Mouse (Mus musculus) liver, embryonic 12.5 days (tissue): ENCODE data around the gene 4932438H23Rik. TPM values are rescaled to one million over a fixed set of nuclear protein-coding genes. Genes with fewer than 3 reads are reported as not detected.
A peak's percentile ranks its signal among the peaks of the same experiment; 100 is the strongest.
"Not testable (repeated sequence)": the region's sequence is repeated elsewhere in the genome, so short reads cannot be mapped to it uniquely, and the experiment has no call there.

Experiments
- ATAC-seq: fragments of 200-750 bp; cut with Nextera tagmentation; 2 replicates; pipeline ENCODE4 v1.8.0; 2017; ENCODE audit warnings: moderate number of reproducible peaks, mild to moderate bottlenecking, moderate library complexity
- H3K27ac ChIP-seq: fragments of 300-500 bp; sonication (generic); 2 replicates; pipeline ENCODE4 v1.5.1; 2016; ENCODE audit warnings: mild to moderate bottlenecking
- H3K27me3 ChIP-seq: fragments of 300-500 bp; sonication (generic); replicated peaks from 2 replicates; pipeline ENCODE4 v1.6.1; 2016; ENCODE audit warnings: mild to moderate bottlenecking, moderate library complexity
- H3K36me3 ChIP-seq: fragments of 300-500 bp; sonication (generic); 2 replicates; pipeline ENCODE4 v1.6.1; 2016; ENCODE audit warnings: mild to moderate bottlenecking, moderate library complexity
- H3K4me1 ChIP-seq: fragments of 300-500 bp; sonication (generic); 2 replicates; pipeline ENCODE4 v1.6.1; 2016
- H3K4me2 ChIP-seq: fragments of 300-500 bp; sonication (generic); 2 replicates; pipeline ENCODE4 v1.6.1; 2016; ENCODE audit warnings: mild to moderate bottlenecking, moderate library complexity
- H3K4me3 ChIP-seq: fragments of 300-500 bp; sonication (generic); 2 replicates; pipeline ENCODE4 v1.5.1; 2016; ENCODE audit warnings: mild to moderate bottlenecking, moderate library complexity
- H3K9ac ChIP-seq: fragments of 300-500 bp; sonication (generic); 2 replicates; pipeline ENCODE4 v1.6.1; 2016; ENCODE audit warnings: mild to moderate bottlenecking, moderate library complexity
- H3K9me3 ChIP-seq: fragments of 300-500 bp; sonication (generic); replicated peaks from 2 replicates; pipeline ENCODE4 v1.6.1; 2016; ENCODE audit warnings: mild to moderate bottlenecking, moderate library complexity
- WGBS: fragments of 180-500 bp; shearing (Covaris S2); methylation state at CpG from one replicate; pipeline ENCODE4 v1.1.7; 2016; ENCODE audit not compliant: insufficient replicate concordance; 5-methylcytosine and 5-hydroxymethylcytosine counted together
- polyA plus RNA-seq: library from polyadenylated mRNA; unstranded; fragments of >200 nt; fragmentation: Nextera tagmentation; extraction: Ambion mirVana; gene quantifications from 2 replicates; pipeline ENCODE4 v1.2.1, GENCODE M21; 2016

The 4932438H23Rik gene
- polyA plus RNA-seq, 1 experiment from 2014 or later: not detected

DNA sequence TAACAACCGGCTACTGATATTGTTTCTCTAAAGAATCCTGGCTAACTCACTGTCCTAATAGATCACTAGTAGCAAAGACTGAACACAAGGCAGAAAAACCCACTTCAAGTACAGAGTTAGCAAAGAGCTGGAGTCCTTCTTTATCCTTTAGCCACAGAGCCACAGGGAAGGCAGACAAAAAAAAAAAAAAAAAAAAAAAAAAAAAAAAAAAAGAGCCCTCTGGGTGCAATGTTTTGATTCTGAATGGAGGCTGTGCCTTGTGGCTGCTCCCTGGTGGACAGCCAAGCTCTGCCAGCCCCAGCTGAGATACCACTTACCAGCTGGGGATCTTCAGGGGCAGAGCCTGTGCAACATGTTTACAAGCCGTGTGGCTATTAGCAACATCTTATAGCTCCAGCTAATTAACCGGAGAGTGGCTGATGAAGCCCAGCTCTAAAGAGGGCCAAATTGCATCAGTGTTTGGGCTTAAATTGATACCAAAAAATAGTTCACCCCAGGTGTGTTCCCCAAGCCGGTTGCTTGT is 2.1 kb upstream of the 4932438H23Rik start:
- Histone ChIP-seq H3K9me3 (no peaks in the 10 kb centered on the region), H3K4me2 (no peak overlapping the region), H3K36me3 (no peaks in the 10 kb centered on the region), H3K27ac (no peak overlapping the region), H3K4me1 (no peaks in the 10 kb centered on the region), H3K9ac (no peak overlapping the region), H3K4me3 (no peak overlapping the region), H3K27me3 (peaks cover 24% of the 10 kb centered on the region)
- no peak for ATAC-seq
- WGBS: 82% methylated on average over 4 of the region's 4 CpGs

DNA sequence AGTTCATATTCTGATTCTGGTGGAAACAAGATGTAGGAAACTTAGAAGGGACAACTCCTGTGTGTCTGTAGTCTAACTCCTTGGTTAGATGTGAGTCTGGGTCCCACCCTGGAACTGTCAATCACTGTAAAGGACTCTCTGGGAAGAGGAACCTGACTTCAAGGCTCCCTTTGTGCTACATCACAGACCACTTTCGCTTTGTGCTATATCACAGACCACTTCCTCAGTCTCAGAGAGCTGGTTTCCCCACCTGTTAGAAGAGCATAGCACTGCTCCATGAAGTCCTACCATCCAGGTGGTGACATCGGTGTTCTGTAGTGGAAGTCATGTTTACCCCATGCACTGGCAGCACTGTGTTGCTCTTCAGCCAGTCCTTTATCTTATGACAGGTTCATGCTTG is 1.1 kb upstream of the 4932438H23Rik start:
- Histone ChIP-seq H3K4me2 (no peak overlapping the region), H3K9ac (no peak overlapping the region), H3K27me3 (peaks cover 20% of the 10 kb centered on the region), H3K4me1 (peaks cover 5% of the 10 kb centered on the region; the same call in 1 of the 2 replicates), H3K36me3 (no peaks in the 10 kb centered on the region), H3K27ac (no peak overlapping the region), H3K4me3 (no peak overlapping the region), H3K9me3 (no peaks in the 10 kb centered on the region)
- no peak for ATAC-seq
- WGBS: 48% methylated on average over 2 of the region's 2 CpGs

DNA sequence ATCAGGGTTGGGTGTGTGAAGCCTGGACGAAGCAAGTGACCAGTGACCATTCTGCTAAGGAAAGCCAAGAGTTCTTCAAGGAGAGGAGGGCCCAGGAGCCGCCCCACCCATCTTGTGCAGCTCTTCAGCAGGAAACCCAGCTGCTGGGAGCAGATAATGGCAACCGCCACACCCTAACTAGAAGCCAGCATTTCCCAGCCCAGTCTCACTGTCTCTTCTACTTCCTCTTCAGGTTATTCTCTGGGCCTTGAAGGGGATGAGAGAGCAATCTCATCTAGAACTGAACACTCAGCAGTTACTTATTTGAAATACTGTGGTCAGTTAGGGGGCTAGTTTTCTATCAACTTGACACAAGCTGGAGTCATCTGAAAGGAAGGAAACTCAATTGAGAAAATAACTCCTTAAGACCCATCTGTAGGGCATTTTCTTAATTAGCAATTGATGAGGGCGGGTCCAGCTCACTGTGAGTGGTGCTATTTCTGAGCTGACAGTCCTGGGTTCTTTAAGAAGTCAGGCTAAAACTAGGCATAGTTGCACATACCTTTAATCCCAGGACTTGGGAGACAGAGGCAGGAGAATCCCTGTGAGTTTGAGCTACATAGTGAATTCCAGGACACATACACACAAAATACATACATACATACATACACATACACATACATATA is 8.1 kb downstream of the 4932438H23Rik start:
- no peak overlapping the region for H3K4me3 ChIP-seq
- H3K9ac ChIP-seq: peak overlapping the region; percentile 56
- no peaks in the 10 kb centered on the region for H3K36me3 ChIP-seq
- peaks cover 57% of the 10 kb centered on the region for H3K4me1 ChIP-seq
- peak overlapping the region; percentile 97 for H3K27ac ChIP-seq
- peak; percentile 100 for ATAC-seq
- H3K4me2 ChIP-seq: peak overlapping the region; percentile 58
- WGBS: 18% methylated on average over 4 of the region's 4 CpGs
- no peaks in the 10 kb centered on the region for H3K27me3 ChIP-seq
- peaks cover 11% of the 10 kb centered on the region for H3K9me3 ChIP-seq

DNA sequence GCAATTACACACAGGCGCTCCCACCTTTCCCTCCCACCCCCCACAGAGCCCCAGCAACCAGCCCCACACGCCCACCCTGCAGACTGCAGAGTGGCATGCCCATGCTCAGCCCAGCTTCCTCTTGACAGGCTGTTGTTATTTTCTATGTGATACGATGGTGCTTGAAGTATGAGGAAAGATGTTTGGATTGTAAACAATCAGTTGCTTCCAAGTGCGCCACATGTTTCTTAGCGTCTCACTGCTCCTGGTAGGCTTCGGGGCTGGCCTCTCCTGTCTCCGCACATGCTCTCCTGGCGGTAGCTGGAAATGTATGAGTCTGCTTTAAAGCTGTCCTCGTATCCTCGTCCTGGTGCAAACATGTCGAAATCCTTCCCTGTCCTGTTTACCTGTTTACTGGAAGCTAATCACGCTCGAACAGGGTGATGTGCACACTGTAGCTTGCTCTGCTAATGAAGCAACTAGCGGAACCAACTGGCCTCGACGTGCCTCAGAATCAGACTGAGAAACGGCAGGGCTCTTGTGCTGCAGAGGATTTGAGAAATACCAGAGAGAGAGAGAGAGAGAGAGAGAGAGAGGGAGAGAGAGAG is 9.6 kb downstream of the 4932438H23Rik start:
- Histone ChIP-seq H3K4me2 (no peak overlapping the region), H3K4me3 (no peak overlapping the region), H3K4me1 (peaks cover 63% of the 10 kb centered on the region), H3K9me3 (peaks cover 11% of the 10 kb centered on the region), H3K27me3 (no peaks in the 10 kb centered on the region), H3K36me3 (no peaks in the 10 kb centered on the region), H3K9ac (0 out of 2 replicates have a peak overlapping the region, but pooled peaks have one; percentile 52), H3K27ac (peak overlapping the region; percentile 97)
- no peak for ATAC-seq
- WGBS: 76% methylated on average over 17 of the region's 17 CpGs

DNA sequence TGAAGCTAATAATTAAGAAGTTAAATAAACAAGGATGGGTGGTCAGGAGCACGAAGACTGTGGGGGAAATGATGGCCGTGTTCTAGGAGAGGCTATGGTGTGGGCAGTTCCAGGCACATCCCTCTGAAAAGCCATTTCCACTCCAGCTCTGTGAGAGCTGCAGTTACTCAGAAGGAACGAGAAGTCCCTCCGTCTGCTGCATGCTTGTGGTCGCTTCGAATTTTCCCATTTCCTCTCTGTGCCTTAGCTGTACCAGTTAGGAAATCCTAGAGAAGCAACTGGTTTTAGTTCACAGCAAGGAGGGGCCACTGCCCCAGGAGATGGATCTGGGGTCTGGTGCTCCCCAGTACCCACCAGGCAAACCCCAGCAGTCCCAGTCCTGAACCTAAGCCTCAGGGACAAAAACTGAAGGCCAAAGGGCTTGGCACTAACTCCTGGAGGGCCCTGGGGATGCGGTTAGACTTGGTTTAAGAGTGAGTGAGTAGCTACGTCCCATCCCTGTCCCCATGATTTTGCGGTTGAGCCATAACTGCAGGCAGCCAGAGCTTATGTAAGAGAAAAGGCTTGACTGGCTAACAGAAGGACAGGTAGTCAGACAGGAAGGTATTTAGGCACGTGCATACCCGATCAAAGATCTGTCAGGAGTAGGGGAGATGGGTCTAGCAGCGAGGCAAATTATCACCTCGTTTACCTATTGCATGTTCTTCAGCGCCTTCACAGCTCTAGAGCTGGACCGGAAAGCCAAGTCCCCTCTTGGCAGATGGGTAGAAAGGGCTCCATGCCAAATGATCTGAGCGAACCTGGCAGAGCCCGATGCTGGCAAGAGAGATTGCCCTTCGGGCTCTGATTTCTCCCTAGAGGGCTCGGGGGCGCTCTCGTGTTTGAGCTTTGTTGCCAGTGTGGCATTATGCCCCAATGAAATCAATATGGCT is 10.3 kb downstream of the 4932438H23Rik start:
- Histone ChIP-seq H3K36me3 (no peaks in the 10 kb centered on the region), H3K4me1 (peaks cover 63% of the 10 kb centered on the region), H3K9me3 (peaks cover 11% of the 10 kb centered on the region), H3K27ac (peak overlapping the region; percentile 97), H3K4me2 (no peak overlapping the region), H3K9ac (no peak overlapping the region), H3K4me3 (no peak overlapping the region), H3K27me3 (no peaks in the 10 kb centered on the region)
- ATAC-seq: no peak
- 83% methylated on average over 21 of the region's 21 CpGs for WGBS

DNA sequence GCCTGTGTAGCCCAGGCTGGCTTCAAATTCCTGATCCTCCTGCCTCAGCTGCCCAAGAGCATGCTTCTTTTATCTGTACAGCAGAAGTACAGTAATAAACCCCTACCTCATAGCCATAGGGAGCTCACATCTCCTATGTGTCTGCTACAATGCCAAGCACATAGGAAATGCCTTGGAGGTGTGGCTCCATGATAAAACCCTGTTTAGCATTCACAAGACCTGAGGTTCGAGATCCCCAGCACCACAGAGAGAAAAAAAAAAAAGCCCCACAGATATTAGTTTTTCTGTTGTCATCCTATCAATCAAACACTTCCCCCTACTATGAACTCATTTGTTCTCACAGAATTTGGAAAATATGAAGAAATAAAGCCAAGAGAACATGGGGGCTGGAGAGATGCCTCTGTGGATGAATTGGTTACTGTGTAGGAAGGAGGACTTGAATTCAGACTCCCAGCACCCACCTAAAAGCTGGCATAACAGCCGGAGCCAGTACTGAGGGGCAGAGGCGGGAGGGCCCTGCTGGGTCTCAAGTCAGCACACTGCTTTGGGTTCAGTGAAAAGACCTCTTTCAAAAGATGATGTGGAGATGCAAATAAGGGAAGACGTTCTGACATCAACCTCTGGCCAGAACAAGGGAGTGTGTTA is 11.8 kb downstream of the 4932438H23Rik start:
- Histone ChIP-seq H3K4me1 (peaks cover 58% of the 10 kb centered on the region), H3K27me3 (no peaks in the 10 kb centered on the region), H3K36me3 (no peaks in the 10 kb centered on the region), H3K4me2 (no peak overlapping the region), H3K4me3 (no peak overlapping the region), H3K27ac (peak overlapping the region; percentile 66), H3K9ac (no peak overlapping the region), H3K9me3 (peaks cover 11% of the 10 kb centered on the region)
- 60% methylated on average over 4 of the region's 4 CpGs for WGBS
- no peak for ATAC-seq

DNA sequence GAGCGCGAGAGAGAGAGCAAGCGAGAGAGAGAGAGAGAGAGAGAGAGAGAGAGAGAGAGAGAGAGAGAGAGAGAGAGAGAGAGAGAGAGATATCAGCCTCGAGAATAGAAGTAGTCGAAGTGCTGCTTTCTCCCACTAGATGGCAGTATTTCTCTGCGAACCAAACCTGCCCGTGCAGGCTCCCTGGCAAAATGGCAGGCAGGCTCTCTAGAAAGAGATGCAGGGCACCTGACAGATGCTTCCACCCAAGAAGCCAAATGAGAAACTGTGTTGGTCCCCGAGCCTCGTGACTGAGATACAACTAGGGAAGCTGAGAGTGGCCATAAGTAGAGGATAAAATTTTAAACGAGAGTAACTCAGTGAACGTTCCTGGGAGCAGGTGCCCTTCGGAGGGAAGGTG is 13.4 kb downstream of the 4932438H23Rik start:
- Histone ChIP-seq H3K4me3 (no peak overlapping the region), H3K27me3 (no peaks in the 10 kb centered on the region), H3K9me3 (peaks cover 11% of the 10 kb centered on the region), H3K9ac (no peak overlapping the region), H3K4me2 (no peak overlapping the region), H3K4me1 (peaks cover 44% of the 10 kb centered on the region), H3K36me3 (no peaks in the 10 kb centered on the region), H3K27ac (no peak overlapping the region)
- ATAC-seq: peak; percentile 35; the same call in 1 of the 2 replicates
- WGBS: 20% methylated on average over 12 of the region's 12 CpGs

DNA sequence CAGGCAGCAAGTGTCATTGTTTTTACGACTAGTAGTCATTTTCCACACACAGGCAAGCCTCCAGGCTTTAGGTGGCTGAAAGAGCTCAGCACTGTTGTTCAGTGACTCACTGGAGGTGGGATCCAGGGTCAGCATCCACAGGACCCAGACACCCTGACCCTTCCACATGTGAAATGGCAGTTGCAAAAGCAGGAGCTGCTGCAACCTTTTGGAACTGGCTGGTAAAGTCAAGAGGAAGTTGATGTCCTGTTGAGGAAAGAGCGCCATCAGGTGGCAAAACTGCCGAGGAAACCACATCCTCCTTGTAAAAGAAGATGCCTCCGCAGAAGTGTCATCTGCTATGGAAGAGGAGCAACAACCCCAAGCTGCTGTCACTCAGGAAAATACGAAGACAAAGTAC is 18.7 kb downstream of the 4932438H23Rik start:
- no peaks in the 10 kb centered on the region for H3K36me3 ChIP-seq
- no peak for ATAC-seq
- H3K4me2 ChIP-seq: no peak overlapping the region
- peaks cover 8% of the 10 kb centered on the region; the same call in 1 of the 2 replicates for H3K4me1 ChIP-seq
- no peaks in the 10 kb centered on the region for H3K9me3 ChIP-seq
- no peak overlapping the region for H3K9ac ChIP-seq
- whole genome bisulfite sequencing: 49% methylated on average over 5 of the region's 5 CpGs
- no peak overlapping the region for H3K4me3 ChIP-seq
- no peak overlapping the region for H3K27ac ChIP-seq
- H3K27me3 ChIP-seq: peaks cover 4% of the 10 kb centered on the region

DNA sequence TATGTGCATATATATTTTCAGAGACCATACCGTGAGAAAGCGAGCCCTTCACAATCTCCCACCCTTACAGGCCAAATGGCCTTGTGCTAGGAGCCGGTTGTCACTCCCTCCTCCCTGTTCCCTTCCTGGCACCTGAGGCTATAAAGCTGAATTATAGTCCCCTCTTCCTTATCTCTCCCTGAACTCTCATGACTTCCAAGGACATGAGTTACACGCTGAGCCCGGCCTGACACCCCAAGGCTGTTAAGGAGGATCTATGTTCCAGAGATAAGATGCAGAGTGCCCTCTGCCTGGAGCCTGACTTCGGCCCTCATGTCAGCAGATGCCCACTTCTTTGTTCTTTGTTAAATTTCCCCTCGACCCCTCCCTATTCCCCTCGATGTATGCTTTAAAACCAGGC is 19.5 kb downstream of the 4932438H23Rik start:
- WGBS: 68% methylated on average over 8 of the region's 8 CpGs
- H3K4me2 ChIP-seq: not testable (repeated sequence)

DNA sequence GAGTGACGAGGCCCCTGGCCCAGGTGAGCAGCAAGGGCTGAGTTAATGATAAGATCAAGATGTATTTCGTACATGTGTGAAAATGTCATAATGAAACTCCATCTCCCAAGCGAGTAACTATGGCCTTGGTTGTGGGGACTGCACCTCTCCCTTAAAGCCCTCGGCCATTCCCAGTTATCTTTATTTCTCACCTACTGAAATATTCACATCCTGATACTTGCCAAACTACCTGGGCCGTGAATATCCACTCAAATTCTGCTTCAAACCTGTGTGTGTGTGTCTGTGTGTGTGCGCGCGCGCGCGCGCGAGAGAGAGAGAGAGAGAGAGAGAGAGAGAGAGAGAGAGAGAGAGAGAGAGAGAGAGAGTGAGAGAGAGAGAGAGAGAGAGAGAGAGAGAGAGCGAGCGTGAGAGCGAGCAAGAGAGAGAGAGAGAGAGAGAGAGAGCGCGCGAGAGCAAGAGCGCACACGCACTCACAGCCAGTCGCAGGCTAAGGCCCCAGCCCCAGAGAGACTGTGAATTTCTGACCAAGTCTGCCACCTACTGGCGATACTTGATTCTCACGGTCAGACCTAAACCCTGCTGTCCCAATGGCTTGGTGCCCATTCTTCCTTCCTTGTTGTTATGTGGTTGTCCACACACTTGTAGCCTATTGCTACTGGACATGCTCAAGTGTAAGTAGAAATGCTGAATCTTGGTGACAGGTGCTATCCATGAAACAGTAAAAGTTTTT is 21.6 kb downstream of the 4932438H23Rik start:
- no peaks in the 10 kb centered on the region for H3K4me1 ChIP-seq
- H3K4me3 ChIP-seq: no peak overlapping the region
- H3K36me3 ChIP-seq: no peaks in the 10 kb centered on the region
- ATAC-seq: peak; percentile 88
- H3K9me3 ChIP-seq: no peaks in the 10 kb centered on the region
- 38% methylated on average over 22 of the region's 24 CpGs for WGBS
- no peak overlapping the region for H3K27ac ChIP-seq
- H3K4me2 ChIP-seq: peak overlapping the region; percentile 48
- H3K9ac ChIP-seq: no peak overlapping the region
- H3K27me3 ChIP-seq: peaks cover 28% of the 10 kb centered on the region

More for the DNA sequence above, 19.5 kb downstream of the 4932438H23Rik start:
- not testable (repeated sequence) for H3K4me3 ChIP-seq, H3K4me1 ChIP-seq, H3K27ac ChIP-seq, H3K9me3 ChIP-seq, H3K9ac ChIP-seq, ATAC-seq, H3K36me3 ChIP-seq
- peaks cover 12% of the 10 kb centered on the region for H3K27me3 ChIP-seq

DNA sequence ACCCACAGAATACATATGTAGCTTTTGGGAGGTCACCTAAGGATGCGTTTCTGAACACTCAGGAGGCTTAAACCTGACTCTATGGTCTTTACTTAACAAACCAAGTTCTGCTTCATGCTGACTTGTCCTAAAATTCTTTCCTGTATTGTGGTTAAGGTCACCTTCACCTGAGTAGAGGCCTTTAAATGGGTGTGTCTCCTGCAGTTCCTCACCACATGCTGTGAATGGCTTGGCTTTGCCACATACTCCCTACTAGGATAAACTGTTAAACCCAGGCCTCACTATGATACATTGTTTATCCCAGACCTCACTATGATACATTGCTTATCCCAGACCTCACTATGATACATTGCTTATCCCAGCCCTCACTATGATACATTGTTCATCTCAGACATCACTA is 22.7 kb downstream of the 4932438H23Rik start:
- WGBS: 78% methylated on average over 1 of the region's 1 CpGs
- no peaks in the 10 kb centered on the region for H3K4me1 ChIP-seq
- no peak overlapping the region for H3K9ac ChIP-seq
- H3K27ac ChIP-seq: no peak overlapping the region
- H3K4me2 ChIP-seq: no peak overlapping the region
- no peak overlapping the region for H3K4me3 ChIP-seq
- H3K27me3 ChIP-seq: peaks cover 35% of the 10 kb centered on the region
- no peaks in the 10 kb centered on the region for H3K9me3 ChIP-seq
- no peak for ATAC-seq
- no peaks in the 10 kb centered on the region for H3K36me3 ChIP-seq
